8 mouse cellular contexts compared by ENCODE assay signal in genomic region chr7:118712228-118713173, GRCm38 (mm10). TPM values are rescaled to one million over a fixed set of nuclear protein-coding genes. Genes with fewer than 3 reads are reported as not detected.
DNase-seq lines count a peak whose midpoint lies in the region; ATAC-seq lines count a peak whose summit lies in the region.

Ccp110 (plus strand) TSS chr7:118712552.

- H3K4me2 ChIP-seq in hindbrain, embryonic 16.5 days (ENCODE audit: low read length): peak within 1 kb of the TSS; percentile 76

- no peaks in the 10 kb centered on the region for H3K27me3 ChIP-seq in hindbrain, embryonic 16.5 days (replicated peaks; ENCODE audit: control insufficient read depth, insufficient read depth, low read length)

- peak within 1 kb of the TSS; percentile 83 for H3K9ac ChIP-seq in hindbrain, embryonic 16.5 days (ENCODE audit: low read depth, low read length)

- peak within 1 kb of the TSS; percentile 97 for H3K4me3 ChIP-seq in hindbrain, embryonic 16.5 days (ENCODE audit: low read length)
- peak within 1 kb of the TSS; percentile 90 for H3K4me3 ChIP-seq in macrophage (ENCODE audit: inconsistent target)

- ATAC-seq in hindbrain, embryonic 16.5 days: peak; percentile 97

- WGBS in hindbrain, embryonic 16.5 days: 1% methylated on average over 48 of the region's 48 CpGs
- WGBS in macrophage (ENCODE audit: missing documents): 1% methylated on average over 46 of the region's 48 CpGs

- H3K9me3 ChIP-seq in hindbrain, embryonic 16.5 days (ENCODE audit: control insufficient read depth, low read length): no peaks in the 10 kb centered on the region

- H3K79me2 ChIP-seq in macrophage (ENCODE audit: inconsistent target): no peaks in the 10 kb centered on the region

- H3K27ac ChIP-seq in hindbrain, embryonic 16.5 days (ENCODE audit: low read depth, low read length): peak within 1 kb of the TSS; percentile 87
- no peak within 1 kb of the TSS for H3K27ac ChIP-seq in macrophage

- DNase-seq in R1 (ENCODE audit: low read depth, low spot score): peak; percentile 98
- peak; percentile 90 to 93 for DNase-seq in cerebellum, postnatal 25 days
- peak; percentile 93 to 96 for DNase-seq in frontal cortex, postnatal 36 days (ENCODE audit: low spot score in 2 of 2)
- DNase-seq in left cerebral cortex, adult 18-20 months (ENCODE audit: low spot score in 2 of 2): peak; percentile 93 to 96
- peak; percentile 98 for DNase-seq in right cerebral cortex, adult 18-20 months
- peak; percentile 71 for DNase-seq in urinary bladder, postnatal 10 days (ENCODE audit: low spot score)

- H3K36me3 ChIP-seq in hindbrain, embryonic 16.5 days (ENCODE audit: control insufficient read depth, insufficient read depth, low read length): peaks cover 2% of the 10 kb centered on the region; the same call in 1 of the 2 replicates
- no peaks in the 10 kb centered on the region for H3K36me3 ChIP-seq in macrophage (ENCODE audit: inconsistent target)

- H3K4me1 ChIP-seq in hindbrain, embryonic 16.5 days (ENCODE audit: control insufficient read depth, insufficient read depth, low read depth, low read length): peaks cover 12% of the 10 kb centered on the region

RNA-seq across cellular contexts. Expression of gene Ccp110, which starts in this region (rescaled TPM):
- polyA plus RNA-seq in hindbrain, embryonic 16.5 days (2015; fragmentation: Nextera tagmentation; extraction: Ambion mirVana): 22.9 and 29.2 TPM in 2 replicates
- total RNA-seq in left cerebral cortex, adult 18-20 months (2021): 10 to 100 TPM; 45.8 to 51.7 TPM
- 10 to 100 TPM in 17 of 26 experiments, 1 to 10 TPM in 9; 2.5 to 27.9 (median 13.9) TPM for total RNA-seq in macrophage (2018; cell fraction: chromatin; rRNA removed)
- 1 to 10 TPM in 25 of 26 experiments, under 1 TPM in 1; 0.72 to 4.7 (median 3.4) TPM for total RNA-seq in macrophage (2018; cell fraction: cytosol; rRNA removed)
- 10 to 100 TPM in 9 of 26 experiments, 1 to 10 TPM in 17; 1.6 to 20.0 (median 8.6) TPM for total RNA-seq in macrophage (2018; cell fraction: nucleus; rRNA removed)
- polyA plus RNA-seq in macrophage (2018): 3.3 to 3.7 TPM (median 3.6 TPM) in 3 replicates
